Mouse (Mus musculus): Measurements from ENCODE around the gene Xrcc1.

GRCm38 (mm10) chr7:24505447-24506064 lies 40.5 kb upstream of the Xrcc1 start:
- no peak for TF ChIP-seq GATA1 (IDR thresholded peaks at IDR 0.05; ENCODE audit: borderline replicate concordance, low read length)
- TF ChIP-seq FLI1 (IDR thresholded peaks at IDR 0.05; ENCODE audit: low read length): no peak
